In genomic region chrX:164004809-164005208, GRCm38 (mm10) we compare ENCODE assay signal across 8 mouse cellular contexts. TPM values are rescaled to one million over a fixed set of nuclear protein-coding genes. Genes with fewer than 3 reads are reported as not detected.
A peak's percentile ranks its signal among the peaks of the same experiment; 100 is the strongest.
DNase-seq lines count a peak whose midpoint lies in the region; ATAC-seq and TF ChIP-seq lines count a peak whose summit lies in the region.

No protein-coding gene starts in this region.

- 27% methylated on average over 2 of the region's 2 CpGs for WGBS in limb, embryonic 14.5 days
- 39% methylated on average over 2 of the region's 2 CpGs for WGBS in limb, embryonic 10.5 days

- TF ChIP-seq POLR2A in limb, embryonic 14.5 days (IDR thresholded peaks at IDR 0.05; ENCODE audit: borderline replicate concordance, extremely low read depth, insufficient read depth, insufficient read length): no peak

- no peaks in the 10 kb centered on the region for H3K27me3 ChIP-seq in limb, embryonic 14.5 days (ENCODE audit: control insufficient read depth, insufficient read depth, low read length)
- peaks cover 75% of the 10 kb centered on the region for H3K27me3 ChIP-seq in limb, embryonic 10.5 days (ENCODE audit: low read depth, poor library complexity, severe bottlenecking)

- H3K4me1 ChIP-seq in limb, embryonic 14.5 days (ENCODE audit: control insufficient read depth, insufficient read depth, low read length): no peaks in the 10 kb centered on the region
- H3K4me1 ChIP-seq in limb, embryonic 10.5 days: no peaks in the 10 kb centered on the region

- no peak overlapping the region for H3K4me2 ChIP-seq in limb, embryonic 14.5 days (replicated peaks; ENCODE audit: low read depth, low read length, severe bottlenecking)

- H3K4me3 ChIP-seq in limb, embryonic 14.5 days (replicated peaks; ENCODE audit: low read length): no peak overlapping the region
- H3K4me3 ChIP-seq in limb, embryonic 10.5 days: no peak overlapping the region

- no peak overlapping the region for H3K27ac ChIP-seq in limb, embryonic 14.5 days (replicated peaks; ENCODE audit: low read depth, low read length)
- H3K27ac ChIP-seq in limb, embryonic 10.5 days: no peak overlapping the region

- no peak overlapping the region for H3K9ac ChIP-seq in limb, embryonic 14.5 days (ENCODE audit: low read depth, low read length, severe bottlenecking)

- peak; percentile 57; the same call in 1 of the 2 replicates for ATAC-seq in limb, embryonic 14.5 days (ENCODE audit: low FRiP score, low read depth)
- ATAC-seq in common myeloid progenitor, adult 5-6 weeks (replicated peaks; ENCODE audit: low read depth, poor library complexity, severe bottlenecking): peak; percentile 98
- peak; percentile 81 for ATAC-seq in inflammation-experienced regulatory T-cells, adult 6 months
- ATAC-seq in neutrophil, adult 5-6 weeks (ENCODE audit: extremely low read depth, insufficient number of reproducible peaks, low FRiP score, poor library complexity, severe bottlenecking): peak; percentile 91

- no peaks in the 10 kb centered on the region for H3K9me3 ChIP-seq in limb, embryonic 14.5 days (ENCODE audit: control insufficient read depth, low read length)
- no peaks in the 10 kb centered on the region for H3K9me3 ChIP-seq in limb, embryonic 10.5 days (replicated peaks)

- no peaks in the 10 kb centered on the region for H3K36me3 ChIP-seq in limb, embryonic 14.5 days (ENCODE audit: control insufficient read depth, insufficient read depth, low read length)
- H3K36me3 ChIP-seq in limb, embryonic 10.5 days: no peaks in the 10 kb centered on the region

- peak; percentile 9 for DNase-seq in adrenal gland, postnatal 10 days
- no peak for DNase-seq in adrenal gland, postnatal 25 days
- peak; percentile 61 for DNase-seq in limb, embryonic 14.5 days (ENCODE audit: low spot score)
- no peak for DNase-seq in limb, embryonic 10.5 days (ENCODE audit: low spot score)
- DNase-seq in ovary, postnatal 36 days (ENCODE audit: low spot score): no peak

RNA-seq across cellular contexts. Expression of gene Car5b, which starts 23.0 kb away (rescaled TPM):
- 1 to 10 TPM; 3.2 to 7.1 TPM for total RNA-seq in adrenal gland, postnatal 10 days (2021)
- 7.8 and 7.9 TPM in 2 replicates for total RNA-seq in adrenal gland, postnatal 25 days (2021)
- polyA plus RNA-seq in limb, embryonic 14.5 days (2012; rRNA removed): 1.1 and 1.2 TPM in 2 replicates
- polyA plus RNA-seq in limb, embryonic 14.5 days (2014; fragmentation: Nextera tagmentation; extraction: Ambion mirVana): 0.62 and 0.96 TPM in 2 replicates
- polyA plus RNA-seq in limb, embryonic 10.5 days (2016; fragmentation: Nextera tagmentation; extraction: Ambion mirVana): 0.19 and 0.34 TPM in 2 replicates
- 0.69 TPM in 1 of 2 replicates, not detected in the other for total RNA-seq in common myeloid progenitor, adult 5-6 weeks (2017)
- 10 to 100 TPM in 1 of 3 experiments, 1 to 10 TPM in 2; 3.0 to 15.3 (median 3.4) TPM for polyA plus RNA-seq in inflammation-experienced regulatory T-cells, adult 6 months (2017; shearing (Covaris generic))
- 0.25 and 0.47 TPM in 2 replicates for total RNA-seq in neutrophil, adult 5-6 weeks (2017)

RNA-seq across cellular contexts. Expression of gene Zrsr2, which starts 46.3 kb away (rescaled TPM):
- total RNA-seq in adrenal gland, postnatal 10 days (2021): 10 to 100 TPM; 24.4 to 27.4 TPM
- 26.7 and 36.2 TPM in 2 replicates for total RNA-seq in adrenal gland, postnatal 25 days (2021)
- polyA plus RNA-seq in limb, embryonic 14.5 days (2012; rRNA removed): 25.4 and 41.6 TPM in 2 replicates
- polyA plus RNA-seq in limb, embryonic 14.5 days (2014; fragmentation: Nextera tagmentation; extraction: Ambion mirVana): 44.1 and 48.9 TPM in 2 replicates
- polyA plus RNA-seq in limb, embryonic 10.5 days (2016; fragmentation: Nextera tagmentation; extraction: Ambion mirVana): 68.1 and 70.2 TPM in 2 replicates
- total RNA-seq in common myeloid progenitor, adult 5-6 weeks (2017): 46.9 and 64.7 TPM in 2 replicates
- 10 to 100 TPM; 39.9 to 51.4 (median 47.4) TPM for polyA plus RNA-seq in inflammation-experienced regulatory T-cells, adult 6 months (2017; shearing (Covaris generic))
- 52.7 and 58.8 TPM in 2 replicates for total RNA-seq in neutrophil, adult 5-6 weeks (2017)

Comparison
In these comparisons a context has a peak if more than half of its experiments do, and no peak if none do; other contexts are left out.
1. DNase-seq: peak in adrenal gland, postnatal 10 days (single experiment) and limb, embryonic 14.5 days (single experiment); none in adrenal gland, postnatal 25 days (single experiment), limb, embryonic 10.5 days (single experiment) and ovary, postnatal 36 days (single experiment).
2. Peak in every context shown above with its lines, with median percentiles within 50 percentile points of each other: ATAC-seq.